Mouse (Mus musculus): ENCODE data around the gene Olfm3.

GRCm38 (mm10) chr3:115027560-115027959, 123.7 kb downstream of the Olfm3 start:
- no peak for TF ChIP-seq CTCF (IDR thresholded peaks at IDR 0.05 in 2 of 3, conservative IDR thresholded peaks at IDR 0.05 in 1 of 3; ENCODE audit: control insufficient read depth in 1 of 3, insufficient read depth in 1 of 3, low read depth in 2 of 3, low read length in 3 of 3, poor library complexity in 1 of 3, severe bottlenecking in 1 of 3)
- no peak for TF ChIP-seq ETS1 (IDR thresholded peaks at IDR 0.05; ENCODE audit: low read depth, low read length)
- TF ChIP-seq POLR2A (IDR thresholded peaks at IDR 0.05; ENCODE audit: control insufficient read depth in 1 of 2, insufficient read depth in 1 of 2, low read depth in 1 of 2, low read length in 2 of 2, poor library complexity in 1 of 2), result no peak
- TF ChIP-seq ZC3H11A (IDR thresholded peaks at IDR 0.05; ENCODE audit: low read depth, low read length), result no peak
- no peak for TF ChIP-seq NRF1 (IDR thresholded peaks at IDR 0.05; ENCODE audit: insufficient read depth, low read depth, low read length, poor library complexity, severe bottlenecking)
- TF ChIP-seq USF2 (IDR thresholded peaks at IDR 0.05; ENCODE audit: borderline replicate concordance in 1 of 2, insufficient read depth in 1 of 2, low read depth in 1 of 2, low read length in 2 of 2), result no peak
- TF ChIP-seq GATA1 (IDR thresholded peaks at IDR 0.05; ENCODE audit: low read depth, low read length), result no peak
- TF ChIP-seq SMC3 (IDR thresholded peaks at IDR 0.05; ENCODE audit: low read depth, low read length), result no peak
- no peak for TF ChIP-seq ELF1 (IDR thresholded peaks at IDR 0.05; ENCODE audit: low read depth, low read length)
- TF ChIP-seq EP300 (IDR thresholded peaks at IDR 0.05; ENCODE audit: low read depth in 1 of 2, low read length in 2 of 2), result no peak
- no peak for TF ChIP-seq USF1 (IDR thresholded peaks at IDR 0.05; ENCODE audit: low read depth, low read length)
- TF ChIP-seq JUND (IDR thresholded peaks at IDR 0.05; ENCODE audit: low read depth, low read length), result no peak

Measured in MEL (cell line).